Mouse (Mus musculus) heart, adult 2 months (tissue): Measurements from ENCODE around the gene Klhl42. TPM values are rescaled to one million over a fixed set of nuclear protein-coding genes. Genes with fewer than 3 reads are reported as not detected.

Experiments
- DNase-seq, 2 experiments: peaks; one replicate each; pipeline ENCODE4 v3.0.0; 2021
- H3K27ac ChIP-seq: fragments of 200-600 bp; 2 replicates; pipeline ENCODE4 v1.8.1; 2022
- H3K27me3 ChIP-seq: fragments of 200-500 bp; 2 replicates; pipeline ENCODE4 v1.6.1; 2012; ENCODE audit warnings: mild to moderate bottlenecking, low read length, inconsistent platforms, mixed read lengths; ENCODE audit not compliant: control insufficient read depth, insufficient read depth
- H3K36me3 ChIP-seq: fragments of 200-500 bp; 2 replicates; pipeline ENCODE4 v1.6.1; 2012; ENCODE audit warnings: low read length, inconsistent platforms; ENCODE audit not compliant: control insufficient read depth, insufficient read depth
- H3K4me1 ChIP-seq: fragments of 200-500 bp; 2 replicates; pipeline ENCODE4 v1.6.1; 2011; ENCODE audit warnings: low read length; ENCODE audit not compliant: control insufficient read depth, insufficient read depth
- H3K4me3 ChIP-seq: fragments of 200-600 bp; 2 replicates; pipeline ENCODE4 v1.8.1; 2022
- H3K79me2 ChIP-seq: fragments of 200-500 bp; replicated peaks from 2 replicates; pipeline ENCODE4 v1.6.1; 2012; ENCODE audit warnings: mild to moderate bottlenecking, inconsistent platforms, low read length, moderate library complexity, mixed read lengths; ENCODE audit not compliant: control insufficient read depth, insufficient read depth
- H3K9ac ChIP-seq: fragments of 200-500 bp; 2 replicates; pipeline ENCODE4 v1.6.1; 2012; ENCODE audit warnings: low read depth, mild to moderate bottlenecking, control low read depth, inconsistent platforms, low read length, mixed read lengths
- CTCF ChIP-seq: fragments of 200-600 bp; IDR thresholded peaks from 2 replicates; pipeline ENCODE4 v1.8.1; 2022; ENCODE audit warnings: antibody characterized with exemption, mild to moderate bottlenecking, moderate library complexity
- EP300 ChIP-seq: fragments of 200-500 bp; IDR thresholded peaks from 2 replicates; pipeline ENCODE4 v1.6.1; 2011; ENCODE audit warnings: low read depth, low read length, control low read depth; ENCODE audit not compliant: insufficient read depth
- POLR2A ChIP-seq: fragments of 200-500 bp; IDR thresholded peaks from 2 replicates; pipeline ENCODE4 v1.6.1; 2011; ENCODE audit warnings: mild to moderate bottlenecking, low read depth, low read length, control low read depth; ENCODE audit not compliant: insufficient read depth
- WGBS: fragments of 180-500 bp; shearing (Covaris S2); methylation state at CpG from one replicate; pipeline ENCODE4 v1.1.7; 2018; 5-methylcytosine and 5-hydroxymethylcytosine counted together
- intact Hi-C: fragments of 180-260 bp; cut with DNase I; formaldehyde crosslinking; loops from one replicate; pipeline ENCODE4 v1.15.1; 2025
- polyA plus RNA-seq: library from polyadenylated mRNA; depleted of rRNA; stranded (reverse); fragments of >200 nt; gene quantifications from 2 replicates; pipeline ENCODE4 v1.2.3, GENCODE M21; 2012
- total RNA-seq, 2 experiments: library from RNA; stranded (reverse); gene quantifications; 2 replicates each; pipeline ENCODE4 v1.2.3; 2021

Gene Klhl42
- total and polyA plus RNA-seq, 3 experiments = 4.0 to 5.8 (median 4.7) TPM

GRCm38 (mm10) chr6:147085398-147086040, 5.7 kb upstream of the Klhl42 start:
- WGBS = 74% methylated on average over 7 of the region's 7 CpGs
- Histone ChIP-seq H3K27ac (no peak overlapping the region), H3K27me3 (no peaks in the 10 kb centered on the region; the same call in 1 of the 2 replicates), H3K4me3 (no peak overlapping the region), H3K4me1 (no peaks in the 10 kb centered on the region; the same call in 1 of the 2 replicates), H3K36me3 (no peaks in the 10 kb centered on the region), H3K79me2 (no peaks in the 10 kb centered on the region), H3K9ac (no peak overlapping the region)
- TF ChIP-seq EP300 (no peak), POLR2A (no peak)
- no peak for DNase-seq
- intact Hi-C loops = loop anchor here (10.0 kb wide), 1 partner anchor 1739 kb away; no protein-coding TSS in a partner anchor

DNA sequence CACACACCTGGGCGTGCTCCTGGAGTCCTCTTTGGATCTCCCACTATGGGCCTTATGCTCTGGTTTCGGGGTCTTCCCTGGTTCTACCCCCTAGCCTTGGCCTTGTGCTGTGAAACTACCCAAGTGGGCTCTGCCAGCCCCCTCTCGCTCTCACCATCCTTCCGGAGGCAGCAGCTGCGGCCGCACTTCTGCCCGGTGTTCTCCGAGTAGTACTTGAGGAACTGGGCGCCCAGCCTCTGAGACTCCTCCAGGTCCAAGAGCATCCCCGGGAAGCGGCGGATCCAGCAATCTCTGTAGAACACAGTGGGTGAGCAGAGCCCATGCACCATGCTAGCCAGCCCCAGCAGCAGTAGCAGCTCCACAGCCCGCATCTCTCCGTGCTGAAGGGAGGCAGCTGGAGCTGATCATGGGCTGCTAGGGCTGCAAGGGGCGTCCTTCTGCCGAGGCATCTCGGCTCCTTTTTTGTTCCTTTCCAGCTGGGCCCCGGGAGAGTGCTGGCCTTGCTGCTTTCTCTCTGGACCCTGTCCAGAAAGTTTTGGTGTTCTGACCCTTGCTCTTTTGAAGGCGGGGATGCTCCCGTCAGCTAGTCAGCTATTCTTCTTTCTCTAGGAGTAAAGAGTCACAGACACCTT, 4.5 kb upstream of the Klhl42 start, which contains the start of gene Mansc4:
Gene Mansc4 (minus strand): TSS at position 439 of the 632 bp plus-strand sequence.
- peaks cover under 1% of the 10 kb centered on the region for H3K79me2 ChIP-seq
- WGBS = 21% methylated on average over 20 of the region's 20 CpGs
- no peaks in the 10 kb centered on the region; the same call in 1 of the 2 replicates for H3K27me3 ChIP-seq
- intact Hi-C loops = loop anchor here (10.0 kb wide), 1 partner anchor 1738 kb away; no protein-coding TSS in a partner anchor
- peak; percentile 25 to 33 for DNase-seq
- H3K36me3 ChIP-seq = no peaks in the 10 kb centered on the region
- H3K27ac ChIP-seq = no peak within 1 kb of the TSS
- peaks cover 2% of the 10 kb centered on the region; the same call in 1 of the 2 replicates for H3K4me1 ChIP-seq
- TF ChIP-seq EP300 (no peak), POLR2A (no peak), CTCF (no peak)
- H3K4me3 ChIP-seq = no peak within 1 kb of the TSS
- no peak within 1 kb of the TSS for H3K9ac ChIP-seq

DNA sequence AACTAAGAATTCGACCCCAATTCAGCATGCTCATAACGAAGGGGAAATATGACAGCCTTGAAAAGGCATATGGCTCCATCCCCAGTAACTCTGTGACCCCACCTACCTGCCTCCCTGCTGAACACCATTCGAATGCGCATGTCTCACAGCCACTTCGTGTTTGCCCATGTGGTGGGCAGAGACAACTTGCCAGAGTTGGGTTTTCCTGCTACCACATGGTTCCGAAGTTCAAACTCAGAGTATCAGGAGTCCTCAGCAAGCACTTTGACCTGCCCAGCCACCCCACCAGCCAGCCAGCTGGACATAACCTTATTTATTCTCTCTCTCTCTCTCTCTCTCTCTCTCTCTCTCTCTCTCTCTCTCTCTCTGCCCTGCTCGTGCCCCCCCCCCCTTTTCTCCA, 3.4 kb upstream of the Klhl42 start:
- no peaks in the 10 kb centered on the region; the same call in 1 of the 2 replicates for H3K27me3 ChIP-seq
- WGBS = 63% methylated on average over 7 of the region's 7 CpGs
- H3K4me1 ChIP-seq = peaks cover 2% of the 10 kb centered on the region; the same call in 1 of the 2 replicates
- peaks cover 2% of the 10 kb centered on the region for H3K79me2 ChIP-seq
- no peaks in the 10 kb centered on the region for H3K36me3 ChIP-seq
- TF ChIP-seq POLR2A = no peak
- TF ChIP-seq EP300 = no peak
- no peak for TF ChIP-seq CTCF
- H3K9ac ChIP-seq = no peak overlapping the region
- no peak overlapping the region for H3K4me3 ChIP-seq
- intact Hi-C loops = loop anchor here (10.0 kb wide), 1 partner anchor 1737 kb away; no protein-coding TSS in a partner anchor
- no peak for DNase-seq
- no peak overlapping the region for H3K27ac ChIP-seq

DNA sequence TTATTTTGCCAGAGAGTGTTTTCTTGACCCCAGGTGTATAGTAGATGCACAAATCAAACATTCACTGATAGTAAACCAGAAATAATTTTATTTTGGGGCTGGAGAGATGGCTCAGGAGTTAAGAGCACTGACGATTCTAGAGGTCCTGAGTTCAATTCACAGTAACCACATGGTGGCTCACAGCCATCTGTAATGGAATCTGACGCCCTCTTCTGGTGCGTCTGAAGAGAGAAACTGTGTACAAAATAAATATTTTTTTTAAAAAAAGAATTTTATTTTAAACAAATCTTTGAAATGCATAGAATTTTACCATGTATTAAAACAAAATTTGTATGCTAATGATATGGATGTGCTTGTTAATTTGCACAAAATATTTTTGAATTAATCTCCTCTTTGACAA, 2.7 kb upstream of the Klhl42 start:
- intact Hi-C loops = loop anchor here (10.0 kb wide), 1 partner anchor 1736 kb away; no protein-coding TSS in a partner anchor
- no peak overlapping the region for H3K9ac ChIP-seq
- no peak for DNase-seq
- H3K27ac ChIP-seq = no peak overlapping the region
- peaks cover 4% of the 10 kb centered on the region for H3K4me1 ChIP-seq
- H3K79me2 ChIP-seq = peaks cover 2% of the 10 kb centered on the region
- H3K36me3 ChIP-seq = peaks cover 3% of the 10 kb centered on the region; the same call in 1 of the 2 replicates
- no peak overlapping the region for H3K4me3 ChIP-seq
- peak; percentile 27; the same call in 1 of the 2 replicates for TF ChIP-seq CTCF
- TF ChIP-seq EP300 = no peak
- no peak for TF ChIP-seq POLR2A
- H3K27me3 ChIP-seq = no peaks in the 10 kb centered on the region; the same call in 1 of the 2 replicates
- 83% methylated on average over 3 of the region's 3 CpGs for WGBS

DNA sequence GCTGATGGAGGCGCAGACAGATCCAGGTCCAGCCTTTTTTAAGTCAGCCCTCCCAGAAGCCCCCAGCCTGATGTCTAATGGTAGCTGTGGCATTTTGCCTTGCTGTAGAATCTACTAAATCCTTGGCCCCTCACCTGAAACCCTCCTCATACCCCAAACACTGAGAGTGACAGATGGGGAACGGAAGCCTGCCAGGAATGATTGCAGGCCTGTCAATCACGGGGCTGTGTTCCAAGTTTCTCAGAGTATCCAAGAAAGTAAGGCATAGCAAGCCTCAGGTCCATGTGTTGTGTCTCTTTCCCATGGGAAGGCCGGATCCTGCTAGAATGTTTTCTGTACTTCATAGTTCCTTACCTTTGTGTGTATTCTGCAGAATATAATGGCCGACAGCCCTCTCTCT, 988 bp upstream of the Klhl42 start:
- Histone ChIP-seq H3K36me3 (peaks cover 6% of the 10 kb centered on the region; the same call in 1 of the 2 replicates), H3K27ac (no peak overlapping the region), H3K4me1 (peaks cover 4% of the 10 kb centered on the region), H3K4me3 (no peak overlapping the region; the same call in 1 of the 2 replicates), H3K9ac (no peak overlapping the region), H3K27me3 (no peaks in the 10 kb centered on the region; the same call in 1 of the 2 replicates), H3K79me2 (peaks cover 2% of the 10 kb centered on the region)
- TF ChIP-seq CTCF (no peak), EP300 (no peak), POLR2A (no peak)
- 88% methylated on average over 5 of the region's 5 CpGs for WGBS
- intact Hi-C loops = loop anchor here (2.0 kb wide), 1 partner anchor 47 kb away; the partner anchor contains the start of gene Mrps35
- DNase-seq = no peak
